Mouse (Mus musculus) T-helper 2 cell (primary cell): ENCODE measurements around the gene Anks6.
"Not testable (repeated sequence)": the region's sequence is repeated elsewhere in the genome, so short reads cannot be mapped to it uniquely, and the experiment has no call there.

Source experiments
- in situ Hi-C: fragments of 300-600 bp; cut with MboI, MseI; formaldehyde crosslinking; loops from one replicate; pipeline ENCODE4 v1.15.1; 2025; ENCODE audit warnings: high pct_unique_total_duplicates

The Anks6 gene

DNA sequence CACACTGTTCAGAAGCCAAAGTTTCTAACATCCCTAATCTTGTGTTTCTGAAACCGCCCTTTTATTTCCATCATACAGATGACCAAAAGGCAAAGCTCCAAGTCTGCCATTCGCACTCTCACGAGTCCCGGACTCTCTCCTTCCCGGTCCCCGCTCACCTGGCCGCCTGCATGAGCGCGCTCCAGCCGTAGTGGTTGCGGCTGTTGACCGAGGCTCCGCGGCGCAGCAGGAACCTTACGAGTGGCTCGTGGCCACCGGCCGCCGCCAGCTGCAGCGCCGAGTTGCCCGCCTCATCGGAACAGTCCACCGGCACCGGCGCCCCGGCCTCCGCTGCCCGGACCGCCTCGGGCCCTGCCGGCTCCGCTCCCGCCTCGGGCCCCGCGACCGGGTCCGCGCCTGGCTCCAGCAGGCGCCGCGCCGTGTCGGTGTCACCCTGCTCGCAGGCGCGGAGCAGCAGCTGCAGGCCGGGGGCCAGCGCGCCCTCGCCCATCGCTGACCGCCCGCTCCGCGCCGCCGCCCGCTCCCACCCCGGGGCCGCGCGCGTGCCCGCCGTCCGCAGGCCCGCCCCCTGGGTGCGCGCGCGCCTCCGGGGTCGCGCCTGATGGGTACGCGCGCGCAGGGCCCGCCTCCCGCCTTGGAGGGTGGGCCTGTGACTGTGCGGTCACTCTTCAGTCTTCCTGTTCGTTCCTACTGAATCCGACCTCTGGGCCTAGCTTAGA is at the start of gene Anks6:
Anks6 (minus strand) TSS at position 637 of the 719 bp plus-strand sequence.
- in situ Hi-C loops: no loop called here

DNA sequence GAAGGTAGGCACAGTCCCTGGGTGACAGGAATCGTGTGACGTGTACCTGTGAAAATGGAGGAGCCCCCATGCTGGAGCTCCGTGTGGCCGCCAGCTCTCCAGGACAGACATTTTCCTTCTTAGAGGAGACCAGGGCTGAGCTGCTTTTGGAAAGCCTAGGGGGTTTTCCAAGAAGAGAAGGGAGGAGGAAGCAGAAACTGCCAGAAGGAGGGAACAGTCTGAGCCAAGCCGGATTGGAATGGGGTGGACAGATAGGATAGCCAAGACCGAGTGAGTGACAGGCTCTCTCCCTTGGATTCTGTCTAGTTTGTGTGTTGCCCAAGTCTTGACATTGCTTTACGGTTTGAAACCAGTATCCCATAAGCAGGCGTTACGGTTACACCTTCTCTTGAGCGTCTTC is 46.3 kb upstream of the Anks6 start:
- in situ Hi-C loops: no loop called here

DNA sequence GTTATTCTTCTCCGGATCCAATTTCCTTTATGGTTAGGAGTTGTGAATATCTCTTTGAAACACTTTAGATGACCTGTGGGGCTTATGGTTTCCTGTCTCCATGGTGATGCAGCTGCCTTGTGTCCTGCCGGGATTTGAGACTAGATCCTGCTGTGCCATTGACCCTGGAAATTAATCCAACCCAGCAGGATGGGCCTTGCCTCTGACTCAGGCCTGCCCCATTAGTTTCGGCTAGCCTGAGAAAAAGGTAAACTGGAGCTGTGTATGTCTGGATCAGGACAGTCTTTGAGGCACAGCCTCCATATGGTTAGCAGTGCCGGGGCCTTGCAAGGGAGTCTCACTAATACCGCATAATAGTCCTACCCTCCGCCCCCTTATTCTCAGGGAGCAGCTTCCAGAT is 36.4 kb upstream of the Anks6 start:
- in situ Hi-C loops: no loop called here

DNA sequence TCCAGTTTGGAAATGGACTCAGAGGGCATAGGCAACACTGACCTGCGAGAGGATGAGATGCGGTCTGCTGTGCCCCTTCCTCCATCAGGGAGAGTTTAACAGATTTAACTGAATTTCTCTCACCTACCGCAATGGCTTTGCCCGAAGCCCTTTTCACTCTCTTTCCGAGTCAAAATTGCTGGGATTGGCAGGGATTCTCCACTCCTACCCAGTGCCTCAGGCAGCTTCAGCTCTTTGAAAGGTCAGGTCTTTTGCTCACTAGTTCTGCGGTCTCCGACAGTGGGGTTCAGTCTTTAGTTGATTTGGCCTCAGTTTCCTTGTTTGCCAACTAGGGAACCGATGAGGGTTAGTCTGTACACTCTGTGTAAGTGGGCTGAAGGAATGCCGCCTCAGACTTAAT is 35.9 kb upstream of the Anks6 start:
- in situ Hi-C loops: no loop called here

DNA sequence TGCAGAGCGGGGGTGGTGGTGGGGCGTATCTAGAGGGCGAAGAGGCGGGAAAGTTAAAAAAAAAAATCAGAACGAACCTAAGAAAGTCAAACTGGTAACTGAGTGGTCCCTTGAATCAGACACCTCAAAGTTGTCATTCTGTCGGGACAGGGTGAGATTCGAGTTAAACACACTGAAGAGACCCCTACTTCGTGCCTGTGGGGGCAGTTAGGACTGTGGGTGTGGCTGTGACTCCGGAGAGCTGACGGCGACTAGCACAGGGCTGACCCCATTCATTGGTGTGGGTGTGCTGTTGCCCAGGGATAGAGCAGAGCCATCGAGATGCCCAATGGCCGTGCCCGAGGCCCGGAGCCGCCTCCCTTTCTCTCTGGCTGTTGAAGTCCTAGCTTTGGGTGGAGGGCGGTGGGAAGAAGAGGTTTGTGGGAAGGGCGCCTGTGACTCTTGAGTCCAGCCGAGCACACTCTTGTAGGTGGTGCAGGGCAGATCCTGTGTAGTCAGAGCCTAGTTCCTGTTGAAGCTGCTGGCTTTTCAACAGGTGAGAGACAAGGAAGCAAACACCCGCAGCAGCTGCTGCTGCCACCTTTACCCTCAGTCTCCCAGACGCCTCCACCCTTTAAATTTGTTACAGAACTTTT is 35.3 kb upstream of the Anks6 start:
- in situ Hi-C loops: no loop called here

DNA sequence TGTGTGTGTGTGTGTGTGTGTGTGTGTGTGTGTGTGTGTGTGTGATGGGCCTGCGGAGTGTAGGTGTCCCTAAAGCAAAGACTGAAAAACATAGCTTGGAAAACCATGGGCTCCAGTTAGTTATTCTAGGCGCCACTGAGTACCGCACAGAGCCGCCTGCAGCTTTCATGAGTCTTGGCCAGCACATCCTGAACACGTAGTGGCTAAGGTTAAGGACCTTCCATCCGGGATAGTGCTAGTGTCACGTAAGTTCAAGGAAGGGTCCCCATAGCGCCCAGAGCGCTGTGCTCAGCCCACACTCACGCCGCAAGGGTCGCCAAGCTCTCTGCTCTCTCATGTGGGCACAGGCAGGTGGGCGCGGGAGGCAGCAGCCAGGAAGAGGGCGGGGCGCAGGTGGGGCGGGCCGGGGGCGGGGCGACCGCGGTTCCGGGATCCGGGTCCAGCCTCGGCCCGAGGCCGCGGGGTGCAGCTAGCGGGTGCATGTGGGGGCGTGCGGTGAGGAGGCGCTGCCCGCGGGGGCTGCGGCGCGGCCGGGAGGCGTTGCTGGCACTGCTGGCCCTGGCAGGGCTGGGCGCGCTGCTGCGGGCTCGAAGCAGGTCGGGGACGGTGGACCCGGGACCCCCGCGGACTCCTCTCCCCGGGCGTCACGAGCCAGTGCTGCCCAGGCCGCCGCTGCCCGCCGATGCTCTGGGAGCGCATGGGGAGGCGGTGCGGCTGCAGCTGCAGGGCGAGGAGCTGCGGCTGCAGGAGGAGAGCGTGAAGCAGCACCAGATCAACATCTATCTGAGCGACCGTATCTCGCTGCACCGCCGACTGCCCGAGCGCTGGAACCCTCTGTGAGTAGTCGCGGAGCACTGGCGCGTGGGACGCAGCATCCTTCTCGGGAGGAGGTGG is 34.5 kb upstream of the Anks6 start, which contains the start of gene Galnt12:
Galnt12 (plus strand) TSS at position 417 of the 894 bp plus-strand sequence.
- in situ Hi-C loops: no loop called here

DNA sequence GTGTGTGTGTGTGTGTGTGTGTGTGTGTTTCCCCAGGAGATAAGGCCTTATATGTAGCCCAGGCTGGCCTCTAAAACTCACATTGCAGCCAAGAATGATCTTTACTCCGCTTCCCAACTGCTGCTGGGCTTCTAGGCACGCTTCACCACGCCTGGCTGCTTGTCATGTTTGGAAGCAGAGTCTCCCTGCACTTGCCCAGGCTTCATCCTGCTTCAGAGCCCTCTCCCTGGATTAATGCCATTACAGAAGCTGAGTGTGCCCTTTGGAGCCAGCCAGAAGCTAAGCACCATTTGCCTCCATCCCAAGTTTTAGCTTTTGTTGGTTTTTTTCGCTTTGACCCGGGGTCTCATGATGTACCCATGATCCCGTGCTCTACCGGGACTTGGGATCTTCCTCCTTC is 31.4 kb upstream of the Anks6 start:
- in situ Hi-C loops: no loop called here

DNA sequence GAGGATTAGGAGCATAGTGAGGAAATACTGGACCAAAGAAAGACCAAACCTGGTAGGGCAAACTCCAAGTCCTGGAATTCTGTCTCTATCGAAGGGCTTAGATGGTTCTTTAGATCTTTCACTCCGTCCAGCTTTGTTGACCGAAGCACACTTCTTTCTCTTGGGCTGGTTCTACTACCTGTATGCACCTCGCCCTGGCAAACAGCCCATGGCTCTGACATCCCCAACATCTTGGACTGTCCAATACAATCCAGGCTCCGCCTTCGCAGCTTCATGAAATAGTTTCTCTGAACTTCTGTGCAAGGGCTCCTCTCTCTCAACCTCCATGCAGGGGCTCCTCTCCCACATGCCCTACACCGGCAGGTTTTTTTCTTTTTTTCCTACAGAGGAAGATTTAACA is 26.6 kb upstream of the Anks6 start:
- in situ Hi-C loops: no loop called here

DNA sequence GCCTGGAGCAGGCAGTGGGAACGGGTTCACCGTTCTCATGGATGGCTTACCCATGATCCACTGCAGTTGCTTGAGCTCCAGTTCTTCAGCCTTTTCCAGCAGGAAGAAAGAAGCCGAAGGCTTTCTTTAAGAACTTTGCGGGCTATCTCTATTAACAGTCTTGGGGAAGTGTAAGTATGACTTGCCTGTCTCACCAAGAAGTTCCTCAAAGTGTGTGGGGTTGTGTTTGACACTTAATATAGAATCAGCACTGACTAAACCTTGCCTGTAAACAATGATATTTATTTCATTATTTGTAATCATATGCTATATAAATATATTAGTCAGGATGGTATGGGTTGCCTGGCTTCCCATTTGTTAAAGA is 23.4 kb upstream of the Anks6 start:
- in situ Hi-C loops: no loop called here

DNA sequence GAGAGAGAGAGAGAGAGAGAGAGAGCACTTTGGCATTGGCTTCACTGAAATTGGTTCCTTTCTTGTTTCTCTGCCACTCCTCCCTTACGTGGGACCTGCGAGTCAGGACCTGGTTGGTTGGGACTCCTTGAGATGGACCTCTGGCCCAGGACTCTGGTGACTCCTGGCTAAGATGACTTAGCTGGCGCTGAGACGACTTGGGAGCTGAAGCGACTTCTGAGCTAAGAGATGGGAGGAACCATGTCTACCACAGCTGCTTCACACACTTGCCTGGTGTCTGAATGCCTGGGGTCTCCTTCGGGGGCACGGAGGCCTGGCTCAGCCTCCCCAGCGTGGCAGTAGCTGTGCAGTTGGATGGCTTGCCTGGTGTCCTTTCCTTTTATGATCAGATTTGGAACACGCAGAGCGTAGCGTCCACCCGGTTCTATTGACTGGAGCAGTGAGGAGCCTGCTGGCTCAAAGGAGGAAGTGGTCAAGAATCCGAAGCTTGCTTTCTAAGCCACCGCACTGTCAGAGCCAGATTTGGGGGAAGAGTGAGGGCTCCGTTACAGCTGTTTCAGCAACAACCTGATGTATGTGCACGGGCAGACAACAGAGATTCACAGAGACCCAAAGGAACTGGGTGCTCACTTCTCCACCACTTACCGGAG is 22.9 kb upstream of the Anks6 start:
- in situ Hi-C loops: no loop called here

DNA sequence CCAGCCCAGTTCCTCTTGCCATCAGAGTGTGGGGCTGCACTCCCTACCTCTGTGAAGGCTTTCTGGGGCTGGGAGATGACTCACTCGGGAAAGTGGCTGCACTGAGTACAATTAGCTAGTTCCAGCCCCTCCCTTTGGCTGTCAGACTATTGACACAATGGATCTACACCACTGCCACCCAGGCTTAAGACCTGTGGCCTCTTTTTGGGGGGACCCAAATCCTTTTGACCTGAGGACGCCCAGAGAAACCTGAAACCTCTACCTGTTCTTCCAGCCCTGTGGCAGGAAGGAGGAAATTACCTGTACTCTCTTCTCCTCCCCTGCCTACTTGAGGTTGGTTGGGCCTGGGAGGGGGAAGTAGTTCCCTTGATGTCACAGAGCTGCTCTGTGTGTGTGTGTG is 17.8 kb upstream of the Anks6 start:
- in situ Hi-C loops: no loop called here

DNA sequence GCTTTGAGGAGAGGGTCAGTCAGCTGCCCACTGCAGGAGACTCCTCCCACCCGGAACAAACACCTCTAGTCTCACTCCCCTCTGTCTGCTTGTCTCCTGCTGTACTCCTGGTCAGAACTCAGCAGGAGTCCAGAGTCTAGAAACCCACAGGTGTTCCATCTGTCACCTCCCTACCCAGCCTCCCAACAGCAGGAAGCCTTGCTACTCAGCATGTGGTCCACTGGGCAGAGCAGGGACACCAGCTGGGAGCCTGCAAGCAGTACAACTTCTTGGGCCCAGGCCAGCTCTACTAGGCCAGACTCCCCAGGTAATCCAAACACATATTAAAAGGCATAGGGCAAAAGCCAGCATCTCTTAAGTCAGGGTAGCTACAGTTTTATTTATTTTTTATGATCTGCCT is 3.7 kb upstream of the Anks6 start:
- in situ Hi-C loops: no loop called here

DNA sequence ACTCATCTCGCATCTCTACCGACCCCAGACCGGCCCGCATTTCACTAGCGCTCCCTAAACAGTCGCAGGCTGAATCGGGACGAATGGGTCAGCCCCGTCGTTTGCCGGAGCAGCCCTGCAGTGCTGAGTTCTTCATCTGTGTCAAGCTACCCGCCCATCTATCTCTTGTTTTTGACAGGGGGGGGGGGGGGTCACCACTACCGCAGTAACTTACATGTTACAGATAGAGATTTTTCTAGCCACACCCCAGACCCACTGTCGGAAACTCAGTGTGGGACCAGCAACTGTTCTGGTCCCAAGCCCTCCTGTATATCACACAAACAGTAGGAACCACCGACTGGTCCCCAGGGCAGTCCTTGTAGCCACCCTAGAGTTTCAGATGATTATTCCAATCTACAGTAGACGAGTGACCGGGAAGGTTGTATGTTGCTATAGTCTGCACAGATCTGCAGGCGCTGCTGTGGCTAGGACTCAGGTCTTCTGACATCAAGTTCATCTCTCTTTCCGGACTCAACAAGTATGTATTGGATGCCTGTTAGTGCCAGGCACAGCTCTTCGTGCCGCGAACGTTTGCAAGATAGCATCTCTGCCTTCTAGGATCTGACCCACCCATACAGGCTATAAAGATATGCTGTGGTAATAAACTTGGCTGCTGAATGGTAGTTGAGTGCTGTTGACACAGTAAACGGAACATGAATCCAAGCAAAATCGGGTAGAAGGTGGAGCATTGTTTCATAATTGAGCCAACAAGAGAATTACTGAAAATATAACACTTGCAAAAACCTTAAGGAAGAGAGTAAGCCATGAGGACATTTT is 491 bp upstream of the Anks6 start:
- in situ Hi-C loops: no loop called here

DNA sequence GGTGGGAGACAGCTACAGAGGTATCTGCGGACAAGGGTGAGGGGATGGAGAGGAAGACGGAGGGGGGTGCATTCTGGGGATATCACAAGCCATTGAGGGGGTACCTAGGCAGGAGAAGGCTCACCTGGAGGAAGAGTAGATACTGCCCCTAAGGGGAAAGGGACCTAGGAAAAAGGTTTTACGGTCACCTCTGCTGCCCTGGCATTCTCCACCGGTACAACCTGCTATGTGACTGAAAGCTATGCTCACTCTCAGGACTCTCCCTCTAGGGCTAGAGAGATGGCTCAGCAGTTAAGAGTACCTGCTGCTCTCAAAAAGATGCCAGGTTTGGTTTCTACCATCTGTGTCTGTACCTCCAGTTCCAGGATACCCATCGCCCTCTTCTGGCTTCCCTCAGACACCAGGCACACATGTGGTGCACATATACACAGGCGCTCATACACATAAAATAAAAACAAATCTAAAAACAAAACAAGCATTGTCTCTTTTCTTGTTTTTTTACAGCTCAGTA is 1.6 kb downstream of the Anks6 start:
- in situ Hi-C loops: no loop called here

DNA sequence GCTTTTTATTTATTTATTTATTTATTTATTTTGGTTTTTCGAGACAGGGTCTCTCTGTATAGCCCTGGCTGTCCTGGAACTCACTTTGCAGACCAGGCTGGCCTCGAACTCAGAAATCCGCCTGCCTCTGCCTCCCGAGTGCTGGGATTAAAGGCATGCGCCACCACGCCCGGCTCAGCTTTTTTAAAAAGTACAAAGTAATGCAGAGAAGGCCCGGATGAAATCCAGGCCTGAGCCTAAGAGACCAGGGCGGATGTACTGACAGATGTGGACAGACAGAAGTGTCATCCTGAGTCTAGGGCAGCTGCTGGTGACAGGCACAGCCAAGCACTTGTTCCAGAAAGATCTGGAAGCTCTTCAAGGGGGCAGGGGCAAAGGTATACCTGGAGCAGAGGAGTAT is 2.1 kb downstream of the Anks6 start:
- in situ Hi-C loops: not testable (repeated sequence)

DNA sequence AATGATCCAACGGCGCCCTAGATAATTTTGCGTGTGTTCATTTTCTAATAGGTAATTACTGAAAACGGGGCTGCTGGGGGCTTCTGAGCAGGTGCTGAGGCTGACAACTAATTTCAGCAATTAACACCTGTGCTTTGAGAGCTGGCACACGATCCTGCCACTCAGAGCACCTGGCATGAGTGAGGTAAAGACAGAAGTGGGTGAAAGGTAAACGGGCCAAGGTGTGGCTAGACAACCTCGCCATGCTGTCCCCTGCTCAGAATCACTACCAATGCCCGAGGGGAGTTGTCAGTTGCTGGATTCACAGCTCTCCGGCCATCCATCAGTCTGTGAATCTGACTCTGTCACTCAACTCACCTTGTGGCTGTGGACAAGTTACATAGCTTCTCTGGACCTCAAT is 5.3 kb downstream of the Anks6 start:
- in situ Hi-C loops: no loop called here

DNA sequence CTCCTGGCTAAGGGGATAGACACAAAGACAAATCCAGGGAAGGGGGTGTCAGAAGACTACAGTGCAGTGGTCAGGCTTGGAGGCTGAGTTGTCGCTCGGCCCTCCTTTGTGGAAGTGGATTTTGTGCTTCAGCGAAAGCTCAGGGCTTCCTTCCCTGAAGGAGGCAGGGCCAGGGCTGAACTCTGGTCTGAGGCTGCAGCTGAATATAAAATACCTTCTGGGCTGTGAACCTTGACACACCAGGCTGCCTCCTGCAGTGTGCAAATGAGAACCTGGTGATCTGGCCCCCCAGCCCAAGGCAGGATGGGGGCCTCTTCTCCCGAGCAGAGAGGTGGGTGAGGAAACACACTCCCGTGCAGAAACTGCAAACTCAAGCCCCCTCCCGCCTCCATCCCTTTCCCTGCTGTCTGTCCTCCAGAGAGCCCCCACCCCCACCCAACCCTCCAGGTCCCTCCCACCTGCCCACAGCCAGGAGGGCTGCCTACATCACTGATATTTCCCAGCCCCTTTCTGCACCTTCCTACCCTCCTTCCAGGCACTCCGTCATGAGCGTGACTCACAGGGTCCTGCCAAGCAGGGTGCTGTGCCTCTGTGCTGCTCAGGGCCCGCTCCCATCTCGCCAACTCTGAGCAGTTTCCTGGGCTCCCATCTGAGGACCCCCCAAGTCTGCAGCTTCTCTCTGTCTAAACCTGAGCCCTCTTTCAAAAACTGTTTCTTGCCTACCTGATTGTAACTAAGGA is 6.4 kb downstream of the Anks6 start:
- in situ Hi-C loops: no loop called here

DNA sequence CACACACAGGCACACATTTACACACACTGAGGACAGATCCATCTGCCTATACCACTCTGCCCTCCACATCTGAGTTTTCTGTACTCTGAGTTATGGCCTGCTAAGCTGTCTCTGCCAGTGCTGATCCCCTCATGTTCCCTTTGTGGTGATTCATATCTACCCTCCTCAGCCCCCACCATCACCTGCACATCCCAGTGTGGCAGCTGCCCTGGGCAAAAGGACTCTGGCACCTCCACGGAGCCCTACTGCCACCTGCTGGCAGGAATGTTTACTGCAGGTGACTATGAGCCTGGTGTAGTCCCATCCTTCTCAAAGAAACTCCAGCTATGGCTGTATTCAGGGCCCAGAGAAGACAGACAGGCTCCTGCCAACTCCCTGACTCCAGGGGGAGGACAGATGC is 7.1 kb downstream of the Anks6 start:
- in situ Hi-C loops: no loop called here

DNA sequence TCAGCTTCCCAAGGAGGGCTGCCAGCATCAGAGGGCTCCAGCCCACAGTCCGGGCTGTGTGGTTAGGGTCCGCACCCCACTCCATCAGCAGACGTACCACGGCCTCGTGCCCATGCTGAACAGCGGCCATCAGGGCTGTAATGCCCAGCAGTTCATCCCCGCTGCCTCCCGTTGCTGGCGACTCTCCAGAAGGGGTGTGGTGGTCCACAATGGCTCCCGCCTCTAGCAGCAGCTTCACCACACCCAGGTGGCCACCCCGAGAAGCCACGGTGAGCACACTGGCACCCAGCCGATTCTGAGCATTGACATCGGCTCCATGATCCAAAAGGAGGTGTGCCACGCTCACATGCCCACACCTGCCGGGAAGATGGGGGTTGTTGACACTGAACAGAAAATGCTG is 8.0 kb downstream of the Anks6 start:
- in situ Hi-C loops: loop anchor here (10.0 kb wide), 1 partner anchor 434 kb away; no protein-coding TSS in a partner anchor

DNA sequence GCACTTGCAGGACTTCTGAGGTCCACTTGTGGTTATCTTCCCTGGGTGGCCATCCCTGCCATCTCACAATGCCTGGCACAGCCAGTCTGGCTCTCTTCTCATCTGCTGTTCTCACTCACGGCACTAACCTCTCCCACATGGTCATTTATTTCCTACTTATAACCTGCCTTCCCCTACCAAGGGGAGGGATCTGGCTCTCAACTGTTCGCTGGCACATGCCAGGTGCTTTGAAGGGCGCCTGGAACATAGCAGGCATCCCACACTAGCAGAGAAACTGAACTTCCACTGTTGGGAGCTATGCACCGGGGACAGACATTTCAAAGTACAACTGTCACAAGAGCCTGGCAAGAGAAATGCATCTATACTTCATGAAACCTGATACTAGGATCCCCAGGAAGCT is 9.5 kb downstream of the Anks6 start:
- in situ Hi-C loops: loop anchor here (10.0 kb wide), 1 partner anchor 433 kb away; no protein-coding TSS in a partner anchor
